In genomic region chrX:106017102-106017501, GRCm38 (mm10) we compare ENCODE assay signal across 7 mouse cellular contexts. TPM values are rescaled to one million over a fixed set of nuclear protein-coding genes. Genes with fewer than 3 reads are reported as not detected.
DNase-seq lines count a peak whose midpoint lies in the region; ATAC-seq and TF ChIP-seq lines count a peak whose summit lies in the region.

No protein-coding gene starts in this region.

- no peak overlapping the region for H3ac ChIP-seq in myocyte (ENCODE audit: control insufficient read depth, insufficient read length)

- 97% methylated on average over 3 of the region's 3 CpGs for WGBS in forebrain, embryonic 10.5 days
- WGBS in hindbrain, postnatal 0 days = 84% methylated on average over 3 of the region's 3 CpGs

- peaks cover 33% of the 10 kb centered on the region for H3K79me2 ChIP-seq in myocyte (ENCODE audit: control insufficient read depth, insufficient read depth)

- H3K4me3 ChIP-seq in layer of hippocampus, adult 2 months = peak overlapping the region; percentile 74; the same call in 1 of the 2 replicates
- H3K4me3 ChIP-seq in forebrain, embryonic 10.5 days = peak overlapping the region; percentile 61; the same call in 1 of the 2 replicates
- peak overlapping the region; percentile 55; the same call in 1 of the 2 replicates for H3K4me3 ChIP-seq in hindbrain, postnatal 0 days (ENCODE audit: low read length)
- peak overlapping the region; percentile 77 for H3K4me3 ChIP-seq in myocyte

- H3K9ac ChIP-seq in hindbrain, postnatal 0 days (replicated peaks; ENCODE audit: low read length) = no peak overlapping the region

- TF ChIP-seq CTCF in layer of hippocampus, adult 2 months (conservative IDR thresholded peaks at IDR 0.05) = no peak
- TF ChIP-seq CTCF in hindbrain, postnatal 0 days (IDR thresholded peaks at IDR 0.05; ENCODE audit: low read depth) = no peak

- H3K27me3 ChIP-seq in forebrain, embryonic 10.5 days (ENCODE audit: poor library complexity, severe bottlenecking) = 0 out of 2 replicates have a peak, but pooled peaks cover 4% of the 10 kb centered on the region
- H3K27me3 ChIP-seq in hindbrain, postnatal 0 days (ENCODE audit: insufficient read depth, low read length) = no peaks in the 10 kb centered on the region
- H3K27me3 ChIP-seq in myocyte (ENCODE audit: control insufficient read depth, insufficient read depth, insufficient read length) = no peaks in the 10 kb centered on the region

- no peak for DNase-seq in layer of hippocampus, adult 2 months (ENCODE audit: low spot score in 2 of 2)
- no peak for DNase-seq in layer of hippocampus, postnatal 36 days
- no peak for DNase-seq in forebrain, embryonic 10.5 days (ENCODE audit: extremely low spot score, low spot score)
- no peak for DNase-seq in hindbrain, postnatal 0 days (ENCODE audit: low spot score)
- DNase-seq in thymus, postnatal 14 days = no peak
- DNase-seq in frontal cortex, postnatal 10 days (ENCODE audit: low spot score in 2 of 2) = no peak

- H3K4me1 ChIP-seq in forebrain, embryonic 10.5 days = 0 out of 2 replicates have a peak, but pooled peaks cover 7% of the 10 kb centered on the region
- H3K4me1 ChIP-seq in hindbrain, postnatal 0 days (ENCODE audit: insufficient read depth, low read length) = no peaks in the 10 kb centered on the region

- no peaks in the 10 kb centered on the region for H3K9me3 ChIP-seq in forebrain, embryonic 10.5 days
- H3K9me3 ChIP-seq in hindbrain, postnatal 0 days (ENCODE audit: low read length) = no peaks in the 10 kb centered on the region

- no peak overlapping the region for H3K27ac ChIP-seq in layer of hippocampus, adult 2 months
- no peak overlapping the region for H3K27ac ChIP-seq in forebrain, embryonic 10.5 days
- H3K27ac ChIP-seq in hindbrain, postnatal 0 days = no peak overlapping the region

- no peak for TF ChIP-seq POLR2A in myocyte (IDR thresholded peaks at IDR 0.05; ENCODE audit: insufficient read length, low read depth)

- peaks cover 39% of the 10 kb centered on the region for H3K36me3 ChIP-seq in forebrain, embryonic 10.5 days (replicated peaks)
- no peaks in the 10 kb centered on the region for H3K36me3 ChIP-seq in hindbrain, postnatal 0 days (ENCODE audit: insufficient read depth, low read length)
- peaks cover 11% of the 10 kb centered on the region for H3K36me3 ChIP-seq in myocyte (ENCODE audit: control insufficient read depth, insufficient read depth)

- no peak for ATAC-seq in hindbrain, postnatal 0 days

- peak overlapping the region; percentile 56 for H3K4me2 ChIP-seq in hindbrain, postnatal 0 days (ENCODE audit: low read depth, low read length)
- peak overlapping the region; percentile 65 for H3K4me2 ChIP-seq in myocyte (ENCODE audit: low read depth)

TF ChIP-seq in myocyte, 11 proteins besides CTCF, POLR2A, EP300 and RAD21:
- no peak for TF ChIP-seq MAX (IDR thresholded peaks at IDR 0.05; ENCODE audit: low read depth)
- TF ChIP-seq CEBPB (IDR thresholded peaks at IDR 0.05; ENCODE audit: insufficient read depth, poor library complexity, severe bottlenecking) = no peak
- TF ChIP-seq MYOD1 (IDR thresholded peaks at IDR 0.05; ENCODE audit: control insufficient read depth in 1 of 3, insufficient read length in 2 of 3, low read depth in 2 of 3) = no peak
- no peak for TF ChIP-seq TCF12 (IDR thresholded peaks at IDR 0.05; ENCODE audit: insufficient read depth, poor library complexity, severe bottlenecking)
- no peak for TF ChIP-seq SRF (IDR thresholded peaks at IDR 0.05; ENCODE audit: control insufficient read depth, insufficient read length, low read depth)
- no peak for TF ChIP-seq REST (IDR thresholded peaks at IDR 0.05; ENCODE audit: insufficient read depth, insufficient read length)
- TF ChIP-seq MYOG (IDR thresholded peaks at IDR 0.05; ENCODE audit: control insufficient read depth in 1 of 3, insufficient read depth in 1 of 3, insufficient read length in 2 of 3, low read depth in 2 of 3) = no peak
- no peak for TF ChIP-seq TCF3 (IDR thresholded peaks at IDR 0.05; ENCODE audit: insufficient read length, low read depth)
- no peak for TF ChIP-seq E2F4 (IDR thresholded peaks at IDR 0.05; ENCODE audit: insufficient read depth)
- no peak for TF ChIP-seq USF1 (IDR thresholded peaks at IDR 0.05; ENCODE audit: low read depth)
- no peak for TF ChIP-seq POLR2AphosphoS2 (IDR thresholded peaks at IDR 0.05; ENCODE audit: insufficient read length, low read depth)

RNA-seq across cellular contexts. Expression of gene Cox7b, which starts 1.6 kb away (rescaled TPM):
- 100 to 1,000 TPM; 284 to 324 TPM for total RNA-seq in layer of hippocampus, adult 2 months (2021)
- total RNA-seq in layer of hippocampus, postnatal 36 days (2021) = 100 to 1,000 TPM; 323 to 339 TPM
- polyA plus RNA-seq in forebrain, embryonic 10.5 days (2016; fragmentation: Nextera tagmentation; extraction: Ambion mirVana) = 285 and 325 TPM in 2 replicates
- 199 and 280 TPM in 2 replicates for total RNA-seq in hindbrain, postnatal 0 days (2014; rRNA removed)
- polyA plus RNA-seq in hindbrain, postnatal 0 days (2015; fragmentation: Nextera tagmentation; extraction: Ambion mirVana) = 512 and 522 TPM in 2 replicates
- 246 TPM for polyA plus RNA-seq in myocyte (2012; fragmentation: generic; extraction: Trizol)

RNA-seq across cellular contexts. Expression of gene Magt1, which starts 5.4 kb away (rescaled TPM):
- total RNA-seq in layer of hippocampus, adult 2 months (2021) = 10 to 100 TPM; 14.7 to 14.8 TPM
- 10 to 100 TPM; 17.2 to 17.3 TPM for total RNA-seq in layer of hippocampus, postnatal 36 days (2021)
- 42.2 and 46.3 TPM in 2 replicates for polyA plus RNA-seq in forebrain, embryonic 10.5 days (2016; fragmentation: Nextera tagmentation; extraction: Ambion mirVana)
- total RNA-seq in hindbrain, postnatal 0 days (2014; rRNA removed) = 18.2 and 22.2 TPM in 2 replicates
- 14.5 and 18.2 TPM in 2 replicates for polyA plus RNA-seq in hindbrain, postnatal 0 days (2015; fragmentation: Nextera tagmentation; extraction: Ambion mirVana)
- polyA plus RNA-seq in myocyte (2012; fragmentation: generic; extraction: Trizol) = 13.3 TPM

RNA-seq across cellular contexts. Expression of gene Atp7a, which starts 10.0 kb away (rescaled TPM):
- total RNA-seq in layer of hippocampus, adult 2 months (2021) = 1 to 10 TPM; 7.2 to 7.5 TPM
- total RNA-seq in layer of hippocampus, postnatal 36 days (2021) = 1 to 10 TPM; 8.4 to 8.9 TPM
- 17.9 and 19.2 TPM in 2 replicates for polyA plus RNA-seq in forebrain, embryonic 10.5 days (2016; fragmentation: Nextera tagmentation; extraction: Ambion mirVana)
- 8.6 and 9.9 TPM in 2 replicates for total RNA-seq in hindbrain, postnatal 0 days (2014; rRNA removed)
- 7.0 and 7.5 TPM in 2 replicates for polyA plus RNA-seq in hindbrain, postnatal 0 days (2015; fragmentation: Nextera tagmentation; extraction: Ambion mirVana)
- 3.6 TPM for polyA plus RNA-seq in myocyte (2012; fragmentation: generic; extraction: Trizol)
